Comparison of ENCODE assay signal across 8 mouse cellular contexts in the genomic region with DNA sequence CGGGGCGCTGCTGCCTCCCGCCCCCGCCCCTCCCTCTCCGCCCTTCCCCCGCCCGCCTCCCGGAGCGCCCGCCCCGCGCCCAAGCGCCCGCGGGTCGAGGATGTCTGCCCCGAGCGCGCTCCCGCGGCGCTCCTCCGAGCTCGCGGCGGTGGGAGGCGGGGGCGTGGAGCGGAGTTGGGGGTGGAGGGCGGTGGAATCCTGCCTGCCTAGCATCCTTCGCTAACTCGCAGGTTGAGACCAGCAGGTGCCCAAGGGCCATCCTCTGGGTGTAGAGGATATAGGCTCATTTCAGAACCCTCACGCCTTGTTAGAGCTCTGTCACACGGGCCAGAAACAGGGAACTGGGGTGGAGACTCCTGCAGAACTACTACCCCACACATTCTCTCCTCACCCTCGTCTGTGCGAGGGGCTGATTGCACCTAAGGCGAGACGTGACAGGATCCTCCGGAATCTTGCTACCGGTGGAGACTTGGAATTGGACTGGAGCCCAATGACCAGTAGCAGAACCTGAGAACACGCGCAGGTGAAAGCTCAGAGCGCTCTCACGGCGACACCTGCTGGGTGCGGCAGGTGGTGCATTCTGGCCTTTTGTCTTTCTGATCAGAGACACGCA. TPM values are rescaled to one million over a fixed set of nuclear protein-coding genes. Genes with fewer than 3 reads are reported as not detected.
DNase-seq lines count a peak whose midpoint lies in the region; ATAC-seq and TF ChIP-seq lines count a peak whose summit lies in the region.

No protein-coding gene starts in this region.

- 1% methylated on average over 38 of the region's 47 CpGs for WGBS in embryonic facial prominence, embryonic 13.5 days
- under 1% methylated on average over 32 of the region's 47 CpGs for WGBS in heart, embryonic 15.5 days
- WGBS in liver, adult 2 months = 2% methylated on average over 41 of the region's 47 CpGs
- WGBS in stomach, postnatal 0 days = 0% methylated on average over 32 of the region's 47 CpGs

- no peak for TF ChIP-seq EP300 in stomach, postnatal 0 days (optimal IDR thresholded peaks at IDR 0.05)

- peak; percentile 75 for TF ChIP-seq CTCF in C2C12 (IDR thresholded peaks at IDR 0.05; ENCODE audit: control insufficient read depth, insufficient read depth, insufficient read length)
- peak; percentile 97 for TF ChIP-seq CTCF in liver, adult 2 months (IDR thresholded peaks at IDR 0.05; ENCODE audit: low read depth, low read length)
- peak; percentile 92 for TF ChIP-seq CTCF in stomach, postnatal 0 days (IDR thresholded peaks at IDR 0.05; ENCODE audit: low read depth)

- no peak for TF ChIP-seq POLR2A in liver, adult 2 months (IDR thresholded peaks at IDR 0.05; ENCODE audit: extremely low read depth, insufficient read depth, low read length)

- no peak overlapping the region for H3K4me3 ChIP-seq in C2C12 (ENCODE audit: insufficient read depth, poor library complexity, severe bottlenecking)
- H3K4me3 ChIP-seq in embryonic facial prominence, embryonic 13.5 days = peak overlapping the region; percentile 56
- H3K4me3 ChIP-seq in heart, embryonic 15.5 days = peak overlapping the region; percentile 52
- no peak overlapping the region; the same call in 1 of the 2 replicates for H3K4me3 ChIP-seq in liver, adult 2 months (ENCODE audit: insufficient read depth, low read depth, low read length)
- peak overlapping the region; percentile 43 for H3K4me3 ChIP-seq in stomach, postnatal 0 days (ENCODE audit: low read depth, low read length)

- no peaks in the 10 kb centered on the region for H3K9me3 ChIP-seq in embryonic facial prominence, embryonic 13.5 days
- H3K9me3 ChIP-seq in heart, embryonic 15.5 days (replicated peaks) = no peaks in the 10 kb centered on the region
- no peaks in the 10 kb centered on the region for H3K9me3 ChIP-seq in stomach, postnatal 0 days (ENCODE audit: control insufficient read depth, low read length)

- no peak overlapping the region for H3K27ac ChIP-seq in embryonic facial prominence, embryonic 13.5 days
- no peak overlapping the region for H3K27ac ChIP-seq in heart, embryonic 15.5 days
- H3K27ac ChIP-seq in liver, adult 2 months (replicated peaks; ENCODE audit: insufficient read depth, low read depth, low read length) = no peak overlapping the region
- no peak overlapping the region for H3K27ac ChIP-seq in stomach, postnatal 0 days (replicated peaks)

- peak overlapping the region; percentile 62 for H3K9ac ChIP-seq in embryonic facial prominence, embryonic 13.5 days
- H3K9ac ChIP-seq in heart, embryonic 15.5 days = peak overlapping the region; percentile 35
- H3K9ac ChIP-seq in liver, adult 2 months (ENCODE audit: low read depth, low read length) = no peak overlapping the region
- H3K9ac ChIP-seq in stomach, postnatal 0 days (ENCODE audit: low read length) = no peak overlapping the region

- peak overlapping the region; percentile 98 for H3K4me2 ChIP-seq in embryonic facial prominence, embryonic 13.5 days
- H3K4me2 ChIP-seq in heart, embryonic 15.5 days = peak overlapping the region; percentile 95
- peak overlapping the region; percentile 74 for H3K4me2 ChIP-seq in stomach, postnatal 0 days (replicated peaks; ENCODE audit: low read depth)

- H3K27me3 ChIP-seq in C2C12 (ENCODE audit: control insufficient read depth, insufficient read depth, insufficient read length) = peaks cover 74% of the 10 kb centered on the region
- peaks cover 93% of the 10 kb centered on the region for H3K27me3 ChIP-seq in embryonic facial prominence, embryonic 13.5 days
- peaks cover 100% of the 10 kb centered on the region for H3K27me3 ChIP-seq in heart, embryonic 15.5 days
- H3K27me3 ChIP-seq in liver, adult 2 months (ENCODE audit: control insufficient read depth, insufficient read depth, low read length) = peaks cover 6% of the 10 kb centered on the region; the same call in 1 of the 2 replicates
- H3K27me3 ChIP-seq in stomach, postnatal 0 days (ENCODE audit: control insufficient read depth, insufficient read depth, low read length) = peaks cover 26% of the 10 kb centered on the region

- no peaks in the 10 kb centered on the region for H3K36me3 ChIP-seq in C2C12 (ENCODE audit: control insufficient read depth, insufficient read depth)
- H3K36me3 ChIP-seq in embryonic facial prominence, embryonic 13.5 days = no peaks in the 10 kb centered on the region
- H3K36me3 ChIP-seq in heart, embryonic 15.5 days = no peaks in the 10 kb centered on the region
- no peaks in the 10 kb centered on the region for H3K36me3 ChIP-seq in liver, adult 2 months (ENCODE audit: control insufficient read depth, insufficient read depth, low read length)
- H3K36me3 ChIP-seq in stomach, postnatal 0 days (ENCODE audit: control insufficient read depth, insufficient read depth, low read length) = no peaks in the 10 kb centered on the region

- peaks cover 24% of the 10 kb centered on the region for H3K4me1 ChIP-seq in embryonic facial prominence, embryonic 13.5 days
- H3K4me1 ChIP-seq in heart, embryonic 15.5 days (replicated peaks) = peaks cover 22% of the 10 kb centered on the region
- peaks cover 4% of the 10 kb centered on the region for H3K4me1 ChIP-seq in liver, adult 2 months (ENCODE audit: control insufficient read depth, insufficient read depth, low read length)
- 0 out of 2 replicates have a peak, but pooled peaks cover 2% of the 10 kb centered on the region for H3K4me1 ChIP-seq in stomach, postnatal 0 days (replicated peaks; ENCODE audit: control insufficient read depth, insufficient read depth)

- H3K79me2 ChIP-seq in C2C12 (ENCODE audit: control insufficient read depth, insufficient read depth) = no peaks in the 10 kb centered on the region
- no peaks in the 10 kb centered on the region for H3K79me2 ChIP-seq in liver, adult 2 months (ENCODE audit: control insufficient read depth, insufficient read depth, low read length)

- H3K79me3 ChIP-seq in C2C12 (ENCODE audit: low read depth) = no peaks in the 10 kb centered on the region

- peak; percentile 39 to 45 for DNase-seq in adrenal gland, postnatal 4 days (ENCODE audit: low spot score in 2 of 2)
- peak; percentile 77 for DNase-seq in kidney, postnatal 14 days
- DNase-seq in liver, adult 2 months (ENCODE audit: extremely low read depth, low read depth, low spot score) = peak; percentile 42
- peak; percentile 44 for DNase-seq in naive thymus-derived CD4-positive, alpha-beta T cell, adult 2 months (ENCODE audit: low read depth)
- DNase-seq in stomach, postnatal 0 days (ENCODE audit: low spot score) = peak; percentile 79

- no peak overlapping the region for H3ac ChIP-seq in C2C12 (ENCODE audit: control insufficient read depth, insufficient read length, low read depth)

- ATAC-seq in embryonic facial prominence, embryonic 13.5 days (ENCODE audit: insufficient number of reproducible peaks, insufficient read depth, low FRiP score, low TSS enrichment, low read depth) = no peak
- ATAC-seq in heart, embryonic 15.5 days (replicated peaks; ENCODE audit: insufficient number of reproducible peaks, insufficient read depth, low FRiP score, low read depth) = no peak
- no peak; the same call in 1 of the 2 replicates for ATAC-seq in stomach, postnatal 0 days (ENCODE audit: low FRiP score, low TSS enrichment)

TF ChIP-seq in C2C12, 6 proteins besides CTCF, POLR2A, EP300 and RAD21:
- TF ChIP-seq CEBPB (IDR thresholded peaks at IDR 0.05; ENCODE audit: low read depth) (no peak), MYOG (IDR thresholded peaks at IDR 0.05; ENCODE audit: control insufficient read depth, extremely low read depth, insufficient read length) (no peak), USF1 (IDR thresholded peaks at IDR 0.05; ENCODE audit: low read depth) (no peak), FOSL1 (IDR thresholded peaks at IDR 0.05; ENCODE audit: insufficient read depth, low read length, poor library complexity, severe bottlenecking) (no peak), MYOD1 (IDR thresholded peaks at IDR 0.05; ENCODE audit: control insufficient read depth, insufficient read length, low read depth) (no peak), MAX (IDR thresholded peaks at IDR 0.05) (no peak)

RNA-seq across cellular contexts. Expression of gene Wnt7a, which starts 0.3 kb away (rescaled TPM):
- not detected for polyA plus RNA-seq in C2C12 (2012; fragmentation: generic; extraction: Trizol)
- total RNA-seq in adrenal gland, postnatal 4 days (2021) = under 1 TPM; 0.08 to 0.34 TPM
- 1.5 and 3.3 TPM in 2 replicates for polyA plus RNA-seq in embryonic facial prominence, embryonic 13.5 days (2015; fragmentation: Nextera tagmentation; extraction: Ambion mirVana)
- 0.04 and 0.77 TPM in 2 replicates for polyA plus RNA-seq in heart, embryonic 15.5 days (2015; fragmentation: Nextera tagmentation; extraction: Ambion mirVana)
- not detected in 2 replicates for total RNA-seq in liver, adult 2 months (2014; rRNA removed)
- not detected in 2 replicates for polyA plus RNA-seq in liver, adult 2 months (2012; rRNA removed)
- not detected in 2 replicates for polyA plus RNA-seq in stomach, postnatal 0 days (2015; fragmentation: Nextera tagmentation; extraction: Ambion mirVana)

Comparison
In these comparisons a context has a peak if more than half of its experiments do, and no peak if none do; other contexts are left out.
1. H3K4me3 ChIP-seq: peak in embryonic facial prominence, embryonic 13.5 days (single experiment), heart, embryonic 15.5 days (single experiment) and stomach, postnatal 0 days (single experiment); none in C2C12 (single experiment) and liver, adult 2 months (single experiment).
2. H3K9ac ChIP-seq: peak in embryonic facial prominence, embryonic 13.5 days (single experiment) and heart, embryonic 15.5 days (single experiment); none in liver, adult 2 months (single experiment) and stomach, postnatal 0 days (single experiment).
3. Peak in every context shown above with its lines, with median percentiles within 50 percentile points of each other: CTCF ChIP-seq, DNase-seq and H3K4me2 ChIP-seq.